Mouse (Mus musculus): ENCODE measurements around the gene Gm9844.
"Not testable (repeated sequence)": the region's sequence is repeated elsewhere in the genome, so short reads cannot be mapped to it uniquely, and the experiment has no call there.

The Gm9844 gene

DNA sequence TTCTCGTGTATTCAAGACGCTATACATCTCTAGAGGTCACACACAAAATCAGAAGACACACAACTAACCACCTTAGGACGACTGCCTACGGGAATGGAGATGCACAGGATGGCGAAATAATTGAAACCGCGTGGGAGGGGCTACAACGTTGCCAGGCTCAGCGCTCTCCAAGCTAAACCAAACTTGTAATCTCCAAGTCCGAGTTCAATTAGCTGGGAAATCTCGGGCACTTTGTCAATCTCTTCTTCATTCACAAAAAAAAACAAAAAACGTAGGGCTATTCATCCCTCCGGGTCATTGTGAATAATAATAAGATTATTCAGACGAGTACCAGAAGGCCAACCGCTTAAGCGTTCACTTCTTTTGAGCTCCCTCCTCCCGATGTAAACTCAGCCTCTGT is 7.1 kb downstream of the Gm9844 start:
- no peak for DNase-seq (ENCODE audit: low spot score in 2 of 2)

DNA sequence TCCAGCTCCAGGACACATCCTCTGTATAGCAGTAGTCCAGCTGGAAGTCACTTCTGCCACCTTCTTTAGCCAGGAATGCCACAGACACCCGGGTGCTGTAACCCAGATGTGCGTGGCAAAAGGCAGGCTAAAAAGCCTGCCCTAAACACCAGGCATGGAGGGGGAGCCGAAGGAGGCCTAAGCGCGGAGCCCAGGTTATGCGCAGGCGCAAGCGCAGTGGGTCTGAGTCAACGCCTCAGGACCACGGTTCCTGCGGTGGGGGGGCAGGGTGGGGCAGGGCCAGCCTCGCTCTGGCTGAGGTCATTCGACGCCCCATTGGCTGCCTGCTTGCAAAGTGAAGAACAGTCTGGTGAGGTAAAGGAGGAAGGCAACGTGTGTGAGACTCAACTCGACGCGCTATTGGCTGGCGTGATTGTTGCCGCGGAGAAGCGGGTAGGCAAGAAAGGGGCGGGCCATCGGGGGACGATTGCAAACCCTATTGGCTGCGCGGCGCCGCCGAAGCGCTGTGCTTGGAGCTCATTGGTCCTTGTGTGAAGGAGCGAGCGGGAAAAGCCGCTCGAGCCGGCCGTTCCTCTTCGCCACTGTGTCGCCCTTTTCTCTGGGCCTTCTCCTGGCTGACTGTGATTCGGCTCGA is 7.6 kb downstream of the Gm9844 start, which contains the start of the genes Lypd4 and Dmrtc2:
Gene Lypd4, minus strand, starts transcription at position 410 of the 634 bp plus-strand sequence.
Gene Dmrtc2, plus strand, starts transcription at position 526 of the 634 bp plus-strand sequence.
- no peak for DNase-seq (ENCODE audit: low spot score in 2 of 2)

DNA sequence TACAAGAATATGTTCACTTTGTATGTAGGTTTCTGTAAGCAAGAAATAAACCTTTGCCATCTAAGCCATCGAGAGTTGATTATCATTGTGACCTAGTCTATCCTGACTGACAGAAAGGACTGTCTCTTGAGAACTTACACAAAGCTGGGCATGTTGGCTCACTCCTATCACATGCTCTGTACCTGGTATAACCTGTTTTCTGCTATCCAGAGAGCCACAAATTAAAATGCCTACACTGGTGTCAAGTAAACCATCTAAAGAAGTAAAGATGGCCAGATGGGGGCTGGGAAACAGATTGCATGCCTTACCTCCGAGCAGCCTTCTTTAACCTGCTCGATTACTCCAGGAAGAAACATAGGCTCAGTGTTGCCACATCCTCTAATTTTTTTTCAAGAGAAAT is 15.6 kb downstream of the Gm9844 start:
- DNase-seq (ENCODE audit: low spot score in 2 of 2) = no peak

DNA sequence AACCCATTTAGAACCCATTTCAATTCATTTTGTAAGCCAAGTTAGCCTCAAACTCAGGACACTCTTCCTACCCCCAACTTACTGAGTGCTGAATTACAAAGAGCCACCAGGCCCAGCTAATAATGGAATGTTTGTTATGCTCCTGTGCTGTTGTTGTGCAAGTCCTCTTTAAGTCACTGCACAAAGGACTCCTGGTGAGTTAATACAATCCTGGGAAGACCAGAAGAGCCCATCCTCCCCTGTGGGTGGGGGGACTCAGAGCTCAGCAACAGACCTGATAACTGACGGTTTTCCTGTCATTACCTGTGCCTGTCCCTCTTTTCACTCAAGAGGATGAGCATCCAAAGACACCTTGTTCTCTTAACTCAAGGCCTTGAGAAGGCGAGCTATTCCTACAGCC is 17.6 kb downstream of the Gm9844 start:
- DNase-seq (ENCODE audit: low spot score in 2 of 2) = no peak

DNA sequence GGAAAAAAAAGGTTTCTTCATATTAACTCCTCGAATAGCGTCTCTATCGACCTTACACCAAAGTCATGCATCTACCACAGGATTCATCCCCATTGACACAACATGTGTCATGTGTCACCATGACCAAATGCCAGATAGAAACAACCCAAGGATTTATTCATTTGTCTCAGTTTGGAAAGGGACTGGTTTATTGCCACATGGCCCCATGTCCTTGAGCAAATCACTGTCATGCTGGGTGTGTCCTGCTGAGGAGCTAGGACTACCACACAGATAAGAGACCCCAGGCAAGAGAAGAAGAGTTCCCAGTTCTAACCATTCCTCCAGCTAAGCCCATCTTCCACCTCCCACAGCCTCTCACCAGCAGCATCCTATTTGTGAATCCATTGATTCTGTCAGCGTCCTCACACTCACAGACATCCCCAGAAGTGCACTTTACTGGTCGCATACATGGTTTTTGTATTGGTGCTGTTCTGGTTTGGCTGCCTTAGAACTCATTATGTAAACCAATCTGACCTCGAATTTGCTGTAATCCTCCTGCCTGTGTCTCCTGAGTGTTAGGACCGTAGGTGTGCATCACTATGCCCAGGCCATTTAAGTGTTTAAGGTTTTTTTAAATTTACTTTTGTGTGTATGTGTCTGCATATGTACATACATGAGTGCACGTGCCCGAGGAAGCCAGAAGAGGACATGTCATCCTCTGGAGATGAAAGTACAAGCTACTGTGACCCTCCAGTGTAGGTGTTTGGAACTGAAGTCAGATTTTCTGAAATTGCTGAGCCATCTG is 20.6 kb downstream of the Gm9844 start:
- DNase-seq (ENCODE audit: low spot score in 2 of 2) = no peak

DNA sequence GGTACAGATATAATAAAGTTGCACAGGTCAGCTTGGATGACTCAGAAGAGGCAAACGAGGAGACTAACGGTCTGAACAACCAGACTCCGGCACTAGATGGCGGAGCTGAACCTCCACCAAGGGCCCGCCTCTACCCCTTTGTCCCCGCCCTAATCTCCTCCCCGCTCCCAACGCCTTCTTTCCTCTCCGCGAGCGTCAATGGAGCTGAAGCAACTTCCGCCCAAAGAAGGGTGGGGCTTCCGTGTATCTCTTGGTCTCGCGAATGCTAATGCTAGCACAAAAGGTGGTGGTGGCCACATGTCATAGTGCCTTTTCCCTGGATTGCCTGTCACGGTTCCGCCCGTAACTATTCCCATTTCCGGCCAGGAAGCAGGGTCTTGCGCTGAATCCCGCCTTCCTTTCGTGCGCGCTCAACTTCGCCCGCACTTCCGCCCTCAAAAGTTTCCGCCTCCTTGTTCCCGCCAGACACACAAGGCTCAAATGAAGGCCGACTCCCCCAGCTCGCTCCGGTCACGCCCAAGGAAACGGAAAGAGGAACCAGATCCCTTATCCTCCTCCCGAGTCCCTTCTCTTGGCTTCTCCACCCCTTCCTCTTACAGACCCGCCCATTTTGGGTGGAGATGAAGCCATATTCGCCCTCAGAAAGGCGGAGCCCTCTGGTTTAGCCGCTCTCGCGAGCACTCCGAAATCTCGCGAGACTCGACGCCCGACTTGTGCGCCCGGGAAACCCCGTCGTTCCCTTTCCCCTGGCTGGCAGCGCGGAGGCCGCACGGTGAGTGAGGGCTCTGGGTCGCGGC is 22.1 kb downstream of the Gm9844 start, which contains the start of gene Rps19:
Gene Rps19, plus strand, starts transcription at position 476 of the 797 bp plus-strand sequence.
- peak; percentile 99 for DNase-seq (ENCODE audit: low spot score in 2 of 2)

DNA sequence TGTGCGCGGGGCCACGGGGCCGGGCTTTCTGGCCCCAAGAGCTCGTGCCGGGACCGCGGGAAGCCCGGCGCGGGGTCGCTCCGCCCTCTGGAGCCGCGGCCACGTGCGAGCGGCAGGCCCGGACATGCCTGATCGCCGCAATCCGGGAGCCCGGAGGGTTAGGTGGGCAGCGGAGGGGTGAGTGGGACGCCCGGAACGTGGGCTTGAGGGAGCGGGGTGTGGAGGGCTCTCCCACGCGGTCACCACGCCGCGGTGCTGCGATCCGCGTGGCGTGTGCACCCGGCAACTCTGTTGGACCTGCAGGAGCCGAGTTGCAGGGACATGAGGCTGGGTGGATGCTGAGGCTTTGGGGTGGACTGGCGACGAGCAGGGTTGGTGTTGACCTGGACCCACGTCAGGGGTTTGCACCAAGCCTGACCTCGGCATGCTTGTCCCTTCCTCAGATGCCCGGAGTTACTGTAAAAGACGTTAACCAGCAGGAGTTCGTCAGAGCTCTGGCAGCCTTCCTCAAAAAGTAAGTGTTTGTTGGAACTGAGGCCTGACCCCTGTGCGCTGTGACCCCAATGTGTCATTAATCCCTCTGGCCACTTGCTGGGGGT is 22.8 kb downstream of the Gm9844 start:
- peak in 1 of 2 experiments; percentile 72 for DNase-seq (ENCODE audit: low spot score in 2 of 2)

DNA sequence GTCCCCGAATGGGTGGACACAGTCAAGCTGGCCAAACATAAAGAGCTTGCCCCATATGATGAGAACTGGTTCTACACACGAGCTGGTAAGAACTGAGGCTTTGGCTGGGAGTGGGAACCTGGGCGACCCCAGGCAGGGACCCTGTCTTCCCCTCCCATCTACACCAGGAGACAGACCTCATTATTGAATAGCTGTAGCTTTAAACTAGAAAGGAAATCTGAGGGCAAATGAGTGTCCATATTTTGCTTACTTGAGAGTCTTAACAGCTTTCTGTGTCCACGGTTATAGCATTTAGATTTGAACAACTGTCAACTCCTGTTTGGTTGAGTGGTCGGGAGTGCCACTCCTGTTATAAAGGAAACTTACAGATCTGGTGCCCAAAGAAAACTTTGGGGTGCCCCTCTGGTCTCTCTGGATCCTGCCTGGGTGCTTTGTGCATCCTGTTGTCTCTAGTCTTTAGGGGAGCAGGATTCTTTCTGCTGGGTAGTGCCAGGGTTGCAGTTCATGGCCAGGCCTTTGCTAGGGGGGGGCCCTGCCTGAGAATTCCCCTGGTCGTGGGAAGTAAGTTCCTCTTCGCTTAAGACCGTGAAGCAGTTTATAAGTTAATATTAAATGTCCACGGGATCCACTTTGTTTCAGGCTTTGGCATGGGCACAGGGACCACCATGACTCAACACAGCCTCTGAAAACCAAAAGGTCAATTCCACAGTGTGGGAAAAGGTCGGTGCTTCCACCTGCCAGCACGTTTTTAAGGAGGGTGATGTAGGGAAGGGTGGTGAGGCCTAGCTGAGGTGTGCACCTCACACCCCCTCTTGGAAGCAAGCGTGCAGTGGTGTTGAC is 23.7 kb downstream of the Gm9844 start:
- no peak for DNase-seq (ENCODE audit: low spot score in 2 of 2)

DNA sequence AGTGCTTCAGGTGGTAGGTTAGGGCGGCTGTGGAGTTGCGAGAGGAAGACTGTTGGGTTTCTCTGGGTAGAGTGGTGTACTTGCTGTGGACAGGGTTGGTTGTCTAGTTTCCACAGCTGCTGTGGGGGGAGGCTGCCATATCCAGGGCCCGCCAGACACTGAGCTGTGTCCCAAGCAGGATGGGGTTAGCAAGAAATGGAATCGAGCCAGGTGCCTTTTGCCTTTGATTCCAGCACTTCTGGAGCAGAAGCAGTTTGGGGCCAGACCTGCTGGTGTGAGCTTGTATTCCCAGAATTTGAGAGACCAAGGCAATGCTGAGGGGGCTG is 24.3 kb downstream of the Gm9844 start:
- DNase-seq (ENCODE audit: low spot score in 2 of 2) = peak in 1 of 2 experiments; percentile 55

DNA sequence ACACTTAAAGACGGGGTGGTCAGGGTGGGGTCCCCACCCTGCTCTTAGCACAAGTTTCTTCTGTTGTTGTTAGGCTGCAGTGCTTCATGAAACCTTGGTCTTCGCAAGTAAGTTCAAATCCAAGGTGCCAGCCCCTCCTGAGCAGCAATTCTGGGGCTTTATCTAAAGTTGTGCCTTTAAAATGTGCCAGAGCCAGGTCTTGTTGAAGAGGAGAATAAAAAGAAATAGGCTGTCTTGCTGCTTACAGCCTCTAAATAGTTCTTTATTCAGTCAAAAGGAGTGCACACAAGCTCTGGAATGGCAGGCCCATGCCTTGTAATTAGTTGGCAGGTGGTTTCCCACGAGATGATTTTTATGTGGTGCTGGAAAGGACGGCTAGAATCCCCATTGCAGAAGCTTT is 25.1 kb downstream of the Gm9844 start:
- peak in 1 of 2 experiments; percentile 21 for DNase-seq (ENCODE audit: low spot score in 2 of 2)

DNA sequence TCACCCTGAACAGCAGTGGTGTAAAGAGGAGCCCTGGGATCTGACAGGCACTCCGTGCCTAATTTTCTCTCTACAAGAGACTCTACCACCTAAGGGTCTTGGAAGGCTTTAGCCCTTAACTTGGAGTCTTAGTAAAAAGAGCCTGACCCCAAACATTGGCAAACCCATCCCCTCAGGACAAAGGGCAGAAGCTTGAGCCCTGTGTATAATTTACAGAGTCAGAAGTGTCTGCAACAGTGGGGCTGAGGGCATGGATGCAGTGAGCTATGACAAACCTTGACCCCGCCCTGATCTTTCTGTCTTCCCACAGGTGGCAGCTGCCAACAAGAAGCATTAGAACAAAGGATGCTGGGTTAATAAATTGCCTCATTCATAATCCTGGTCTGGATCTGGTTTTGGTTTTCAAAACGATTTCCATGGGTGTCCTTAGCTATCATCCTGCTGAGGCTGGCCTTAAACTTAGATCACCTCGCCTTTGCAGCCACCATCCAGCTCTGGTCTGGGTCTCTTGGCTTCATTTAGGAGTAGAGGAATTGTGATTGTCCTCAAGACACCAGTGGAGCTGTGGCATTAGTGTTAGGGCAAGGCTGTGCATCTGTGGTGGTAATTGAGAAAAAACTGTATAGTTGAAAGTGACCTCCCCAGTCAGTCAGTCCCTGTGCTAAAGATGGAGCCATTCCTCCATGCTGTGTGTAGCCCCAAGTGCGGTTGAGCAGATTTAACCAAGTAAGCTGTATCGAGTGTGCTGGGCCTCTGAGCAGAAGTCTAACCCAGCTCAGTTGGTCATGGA is 27.6 kb downstream of the Gm9844 start:
- DNase-seq (ENCODE audit: low spot score in 2 of 2) = no peak

DNA sequence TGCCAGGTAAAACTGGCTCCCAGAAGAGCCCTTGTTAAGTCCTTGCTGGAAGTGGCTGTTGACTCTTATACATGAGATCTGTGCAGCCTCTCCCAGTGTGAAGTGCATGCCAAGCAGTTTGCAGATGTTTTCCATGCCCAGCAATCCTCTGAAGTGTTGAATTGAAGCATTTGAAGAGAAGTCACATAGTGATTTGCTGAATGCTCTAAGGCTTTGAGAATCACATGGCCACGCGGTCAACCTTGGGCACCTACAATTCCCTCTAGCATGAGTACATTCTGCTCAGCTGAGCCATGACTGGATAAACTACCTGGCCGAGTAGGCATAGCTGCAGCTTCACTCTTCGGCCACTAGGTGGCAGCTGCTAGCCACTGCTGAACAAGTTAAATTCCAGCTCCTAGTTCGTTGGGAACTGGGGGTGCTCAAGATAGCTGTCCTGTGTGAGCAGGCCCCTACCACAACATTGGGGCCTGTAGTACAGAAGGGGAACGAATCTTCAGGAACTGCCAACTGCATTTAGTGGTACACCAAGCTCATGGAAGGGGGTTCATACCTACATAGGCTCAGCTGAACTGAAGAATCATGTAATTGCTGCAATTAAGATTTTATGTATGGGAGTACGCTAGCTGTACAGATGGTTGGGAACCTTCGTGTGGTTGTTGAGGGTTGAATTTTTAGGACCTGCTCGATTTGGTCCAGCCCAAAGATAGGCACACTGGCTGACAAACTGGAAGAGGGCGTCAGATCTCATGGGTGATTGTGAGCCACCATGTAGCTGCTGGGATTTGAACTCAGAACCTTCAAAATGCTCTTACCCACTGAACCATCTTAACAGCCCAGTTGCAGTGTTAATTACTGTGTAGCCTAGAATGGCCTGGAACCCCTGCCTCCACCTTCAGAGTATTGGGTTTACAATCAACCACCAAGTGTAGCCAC is 28.5 kb downstream of the Gm9844 start:
- peak; percentile 79 to 82 for DNase-seq (ENCODE audit: low spot score in 2 of 2)

DNA sequence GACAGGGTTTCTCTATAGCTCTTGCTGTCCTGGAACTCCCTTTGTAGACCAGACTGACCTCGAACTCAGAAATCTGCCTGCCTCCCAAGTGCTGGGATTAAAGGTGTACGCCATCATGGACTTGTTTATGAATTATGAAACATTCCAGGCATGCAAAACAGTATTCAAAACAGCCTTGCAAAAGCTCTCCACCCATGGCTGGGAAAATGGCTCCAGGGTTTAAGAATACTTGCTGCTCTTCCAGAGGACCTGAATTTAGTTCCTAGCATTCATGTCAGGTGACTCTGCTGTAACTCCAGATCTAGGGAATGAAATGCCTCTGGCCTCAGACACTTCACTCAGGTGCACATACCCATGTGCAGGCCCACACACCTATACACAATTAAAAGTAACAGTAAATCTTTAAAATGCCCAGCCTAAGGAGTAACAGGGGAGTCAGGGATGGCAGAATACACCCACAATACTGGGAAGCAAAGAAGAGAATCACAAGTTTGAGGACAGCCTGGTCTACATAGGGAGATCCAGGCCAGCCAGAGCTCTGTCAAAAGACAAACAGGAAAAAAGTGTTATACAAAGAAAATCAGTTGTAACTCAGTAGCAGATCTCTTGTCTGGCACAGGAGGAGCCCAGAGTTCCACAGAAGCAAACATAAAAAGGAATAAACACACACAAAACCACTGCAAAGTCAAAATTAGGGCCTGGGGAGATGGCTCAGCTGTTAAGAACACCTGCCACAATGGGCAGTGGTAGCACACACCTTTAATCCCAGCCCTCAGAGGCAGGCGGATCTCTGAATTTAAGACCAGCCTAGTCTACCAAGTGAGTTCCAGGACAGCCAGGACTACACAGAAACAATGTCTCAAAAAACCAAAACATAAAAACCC is 29.5 kb downstream of the Gm9844 start:
- DNase-seq (ENCODE audit: low spot score in 2 of 2) = no peak

DNA sequence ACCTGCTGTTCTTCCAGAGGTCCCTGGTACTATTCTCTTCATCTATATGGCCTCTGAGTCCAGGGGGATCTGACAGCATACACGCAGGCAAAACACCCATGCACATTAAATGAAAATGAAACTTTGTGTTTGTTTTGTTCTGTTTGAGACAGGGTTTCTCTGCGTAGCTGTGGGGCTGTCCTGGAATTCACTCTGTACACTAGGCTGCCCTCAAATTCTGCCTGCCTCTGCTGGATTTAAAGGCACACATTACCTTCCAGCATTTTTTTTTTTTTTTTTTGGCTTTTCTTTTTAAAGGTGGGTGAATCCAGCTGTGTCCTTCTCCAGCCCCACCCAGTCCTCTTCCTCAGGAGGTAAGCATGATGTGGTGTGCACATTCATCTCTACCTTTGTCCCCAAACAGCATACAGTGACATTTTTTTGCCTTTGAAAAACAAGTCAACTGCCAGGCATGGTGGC is 30.1 kb downstream of the Gm9844 start:
- DNase-seq (ENCODE audit: low spot score in 2 of 2) = no peak

DNA sequence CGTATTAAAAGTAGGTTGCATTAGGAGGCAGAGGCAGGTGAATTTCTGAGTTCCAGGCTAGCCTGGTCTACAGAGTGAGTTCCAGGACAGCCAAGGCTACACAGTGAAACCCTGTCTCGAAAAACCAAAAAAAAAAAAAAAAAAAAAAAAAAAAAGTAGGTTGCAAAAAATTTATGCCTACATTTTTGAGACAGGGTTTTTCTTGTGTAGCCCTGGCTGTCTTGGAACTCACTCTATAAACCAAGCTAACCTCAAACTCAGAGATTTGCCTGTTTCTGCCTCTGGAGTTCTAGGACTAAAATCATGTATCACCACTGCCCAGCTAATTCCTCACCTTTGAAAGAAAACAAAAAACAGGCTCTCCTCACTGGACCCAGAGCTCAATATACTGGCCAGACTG is 33.7 kb downstream of the Gm9844 start:
- DNase-seq (ENCODE audit: low spot score in 2 of 2) = not testable (repeated sequence)

DNA sequence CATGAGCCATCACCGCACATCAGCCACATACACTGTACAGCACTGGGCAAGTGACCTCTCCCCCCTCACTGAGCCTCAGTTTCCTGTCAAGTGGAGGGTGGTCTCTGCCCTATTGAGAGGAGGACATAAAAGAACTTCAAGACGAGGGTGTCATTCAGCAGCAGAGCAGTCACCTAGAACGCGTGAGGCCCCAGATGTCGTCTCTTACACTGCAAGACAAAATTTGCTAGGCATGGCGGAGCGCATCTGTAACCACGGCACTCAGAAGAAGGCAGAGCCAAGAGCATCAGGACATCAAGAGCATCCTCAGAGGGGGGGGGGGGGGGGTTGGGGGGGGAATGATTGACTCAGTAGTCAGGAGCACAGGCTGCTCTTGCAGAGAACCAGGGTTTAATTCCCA is 34.3 kb downstream of the Gm9844 start:
- no peak for DNase-seq (ENCODE audit: low spot score in 2 of 2)

DNA sequence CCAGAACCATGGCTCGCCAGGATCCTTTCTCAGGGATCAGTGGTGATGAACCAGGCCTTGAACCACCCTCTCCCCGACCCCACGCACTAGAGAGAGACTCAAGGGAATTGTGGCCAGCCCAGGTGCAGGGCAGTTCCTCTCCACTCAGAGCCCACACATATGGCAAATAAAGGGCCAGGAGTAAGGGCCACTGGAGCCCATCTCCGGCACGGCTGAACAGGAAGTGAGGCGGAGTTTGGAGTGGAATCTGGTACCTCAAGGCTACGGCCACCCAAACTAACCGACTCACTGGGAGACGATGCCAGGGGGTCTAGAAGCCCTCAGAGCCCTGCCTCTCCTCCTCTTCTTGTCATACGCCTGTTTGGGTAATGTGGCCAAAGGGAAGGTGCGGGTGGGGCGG is 35.2 kb downstream of the Gm9844 start, which contains the start of gene Cd79a:
Gene Cd79a, plus strand, starts transcription at position 158 of the 400 bp plus-strand sequence.
- no peak for DNase-seq (ENCODE audit: low spot score in 2 of 2)

DNA sequence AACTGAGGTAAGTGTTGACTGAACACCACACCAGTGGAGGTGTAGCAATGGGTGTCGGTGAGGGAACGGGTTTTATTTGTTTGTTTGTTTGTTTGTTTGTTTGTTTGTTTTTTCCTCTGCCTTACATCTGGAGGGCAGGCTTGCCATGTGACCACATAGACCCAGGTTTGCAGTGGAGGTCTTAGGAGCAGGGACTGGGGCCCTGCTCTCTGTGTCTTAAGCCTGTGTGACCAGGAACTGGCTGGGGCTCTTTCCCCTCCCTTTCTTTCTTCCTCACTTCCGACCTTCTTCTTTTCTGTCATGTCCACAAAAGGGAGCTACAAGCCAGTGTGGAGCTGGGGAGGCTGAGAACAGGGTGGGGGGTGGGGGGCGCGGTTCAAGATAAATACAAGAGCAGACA is 35.9 kb downstream of the Gm9844 start:
- DNase-seq (ENCODE audit: low spot score in 2 of 2) = no peak

Measured in right cerebral cortex, postnatal 10 days (tissue).